ENCODE assay signal across 18 mouse cellular contexts in the genomic region with DNA sequence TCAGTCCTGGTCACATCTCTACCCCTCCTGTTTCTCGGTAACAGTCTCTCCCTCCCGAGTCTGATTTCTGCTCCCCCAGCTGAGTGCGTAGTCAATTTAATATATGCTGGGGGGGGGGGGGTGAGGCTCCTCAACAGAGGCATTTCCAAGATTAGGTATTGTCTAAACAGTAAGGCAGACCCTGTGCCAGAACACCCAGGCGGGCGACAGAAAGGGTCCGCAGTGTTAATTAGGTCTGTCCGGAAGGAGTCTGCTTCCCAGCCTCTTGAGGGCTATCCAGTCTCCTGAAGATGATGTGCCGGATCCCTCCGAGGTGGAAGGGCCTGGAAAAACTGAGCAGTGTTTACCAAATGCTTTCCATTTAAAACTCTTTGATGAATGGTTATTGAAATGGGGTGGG. TPM values are rescaled to one million over a fixed set of nuclear protein-coding genes. Genes with fewer than 3 reads are reported as not detected.
DNase-seq lines count a peak whose midpoint lies in the region; ATAC-seq and TF ChIP-seq lines count a peak whose summit lies in the region.
"Had no signal": no experiment of that assay in that cellular context is flagged by ENCODE, and none has a peak within 500 bp of the region (broad histone marks: within the 10 kb centered on the region; RNA-seq: fewer than 3 reads in every experiment).

No protein-coding gene starts in this region.

- no peaks in the 10 kb centered on the region for H3K36me3 ChIP-seq in embryonic facial prominence, embryonic 15.5 days
- H3K36me3 ChIP-seq in embryonic facial prominence, embryonic 10.5 days (replicated peaks), result no peaks in the 10 kb centered on the region
- no peaks in the 10 kb centered on the region for H3K36me3 ChIP-seq in lung, embryonic 14.5 days (ENCODE audit: insufficient read depth)
- H3K36me3 ChIP-seq in stomach, embryonic 16.5 days (ENCODE audit: control insufficient read depth, insufficient read depth, low read length), result no peaks in the 10 kb centered on the region
- no peaks in the 10 kb centered on the region for H3K36me3 ChIP-seq in stomach, postnatal 0 days (ENCODE audit: control insufficient read depth, insufficient read depth, low read length)
- H3K36me3 ChIP-seq: stomach, embryonic 15.5 days had no signal

- WGBS in embryonic facial prominence, embryonic 15.5 days, result 59% methylated on average over 9 of the region's 9 CpGs
- 76% methylated on average over 9 of the region's 9 CpGs for WGBS in embryonic facial prominence, embryonic 10.5 days
- 39% methylated on average over 9 of the region's 9 CpGs for WGBS in lung, embryonic 14.5 days
- 32% methylated on average over 9 of the region's 9 CpGs for WGBS in stomach, embryonic 16.5 days
- 54% methylated on average over 9 of the region's 9 CpGs for WGBS in stomach, postnatal 0 days

- no peak overlapping the region for H3K9ac ChIP-seq in embryonic facial prominence, embryonic 15.5 days
- H3K9ac ChIP-seq in lung, embryonic 14.5 days, result no peak overlapping the region
- H3K9ac ChIP-seq in stomach, embryonic 16.5 days (ENCODE audit: low read length), result no peak overlapping the region
- H3K9ac ChIP-seq in stomach, postnatal 0 days (ENCODE audit: low read length), result no peak overlapping the region
- H3K9ac ChIP-seq: stomach, embryonic 15.5 days had no signal

- H3K27me3 ChIP-seq in embryonic facial prominence, embryonic 15.5 days, result no peaks in the 10 kb centered on the region
- no peaks in the 10 kb centered on the region for H3K27me3 ChIP-seq in embryonic facial prominence, embryonic 10.5 days (replicated peaks; ENCODE audit: low read depth, poor library complexity, severe bottlenecking)
- no peaks in the 10 kb centered on the region for H3K27me3 ChIP-seq in lung, embryonic 14.5 days (ENCODE audit: insufficient read depth, low read length)
- H3K27me3 ChIP-seq in stomach, embryonic 16.5 days (ENCODE audit: control insufficient read depth, insufficient read depth, low read length), result no peaks in the 10 kb centered on the region
- H3K27me3 ChIP-seq in stomach, postnatal 0 days (ENCODE audit: control insufficient read depth, insufficient read depth, low read length), result no peaks in the 10 kb centered on the region
- H3K27me3 ChIP-seq: stomach, embryonic 15.5 days had no signal

- ATAC-seq in embryonic facial prominence, embryonic 15.5 days (ENCODE audit: insufficient number of reproducible peaks, low FRiP score, low TSS enrichment, low read depth), result 0 out of 2 replicates have a peak, but pooled peaks have one; percentile 63
- peak; percentile 68; the same call in 1 of the 2 replicates for ATAC-seq in lung, embryonic 14.5 days (ENCODE audit: insufficient read depth)
- ATAC-seq in stomach, embryonic 16.5 days (ENCODE audit: insufficient read depth, low FRiP score), result no peak
- ATAC-seq in stomach, postnatal 0 days (ENCODE audit: low FRiP score, low TSS enrichment), result no peak

- no peaks in the 10 kb centered on the region for H3K9me3 ChIP-seq in embryonic facial prominence, embryonic 15.5 days (replicated peaks)
- no peaks in the 10 kb centered on the region for H3K9me3 ChIP-seq in embryonic facial prominence, embryonic 10.5 days
- no peaks in the 10 kb centered on the region for H3K9me3 ChIP-seq in lung, embryonic 14.5 days (ENCODE audit: low read depth, low read length)
- no peaks in the 10 kb centered on the region for H3K9me3 ChIP-seq in stomach, embryonic 16.5 days (replicated peaks; ENCODE audit: control insufficient read depth, low read length)
- H3K9me3 ChIP-seq in stomach, postnatal 0 days (ENCODE audit: control insufficient read depth, low read length), result no peaks in the 10 kb centered on the region
- H3K9me3 ChIP-seq: stomach, embryonic 15.5 days had no signal

- DNase-seq in embryonic facial prominence, embryonic 10.5 days (ENCODE audit: low spot score), result no peak
- peak; percentile 44 for DNase-seq in lung, embryonic 14.5 days
- DNase-seq in lung, postnatal 4 days, result no peak
- no peak for DNase-seq in stomach, postnatal 0 days (ENCODE audit: low spot score)
- no peak for DNase-seq in spleen, postnatal 14 days (ENCODE audit: low spot score in 2 of 2)
- DNase-seq in ovary, postnatal 14 days (ENCODE audit: low spot score), result no peak
- DNase-seq: embryo, embryonic 11 days; heart, postnatal 14 days; kidney, adult 8-10 months; kidney, postnatal 36 days; lung, adult 2 months; spleen, adult 18-20 months had no signal

- TF ChIP-seq EP300 in stomach, postnatal 0 days (optimal IDR thresholded peaks at IDR 0.05), result no peak

- no peak overlapping the region for H3K4me3 ChIP-seq in embryonic facial prominence, embryonic 15.5 days (replicated peaks)
- H3K4me3 ChIP-seq in embryonic facial prominence, embryonic 10.5 days, result no peak overlapping the region
- H3K4me3 ChIP-seq in lung, embryonic 14.5 days (ENCODE audit: low read depth, low read length), result no peak overlapping the region
- H3K4me3 ChIP-seq in stomach, embryonic 16.5 days (replicated peaks; ENCODE audit: low read length), result no peak overlapping the region
- no peak overlapping the region for H3K4me3 ChIP-seq in stomach, postnatal 0 days (ENCODE audit: low read depth, low read length)
- H3K4me3 ChIP-seq: myocyte; stomach, embryonic 15.5 days had no signal

- no peak overlapping the region for H3K27ac ChIP-seq in embryonic facial prominence, embryonic 15.5 days (replicated peaks)
- H3K27ac ChIP-seq in embryonic facial prominence, embryonic 10.5 days (replicated peaks), result no peak overlapping the region
- H3K27ac ChIP-seq in lung, embryonic 14.5 days (ENCODE audit: low read depth), result no peak overlapping the region
- H3K27ac ChIP-seq in stomach, embryonic 16.5 days (ENCODE audit: low read length), result 0 out of 2 replicates have a peak overlapping the region, but pooled peaks have one; percentile 23
- H3K27ac ChIP-seq in stomach, postnatal 0 days (replicated peaks), result no peak overlapping the region
- H3K27ac ChIP-seq: stomach, embryonic 15.5 days had no signal

- H3K4me2 ChIP-seq in embryonic facial prominence, embryonic 15.5 days (replicated peaks), result no peak overlapping the region
- H3K4me2 ChIP-seq in lung, embryonic 14.5 days, result no peak overlapping the region
- 0 out of 2 replicates have a peak overlapping the region, but pooled peaks have one; percentile 9 for H3K4me2 ChIP-seq in stomach, embryonic 16.5 days (ENCODE audit: low read depth, low read length)
- H3K4me2 ChIP-seq in stomach, postnatal 0 days (replicated peaks; ENCODE audit: low read depth), result no peak overlapping the region
- H3K4me2 ChIP-seq: heart, embryonic 11.5 days; liver, embryonic 11.5 days; stomach, embryonic 15.5 days had no signal

- no peak for TF ChIP-seq CTCF in lung, embryonic 14.5 days (IDR thresholded peaks at IDR 0.05; ENCODE audit: low read depth)
- TF ChIP-seq CTCF in stomach, postnatal 0 days (IDR thresholded peaks at IDR 0.05; ENCODE audit: low read depth), result no peak

- H3K4me1 ChIP-seq in embryonic facial prominence, embryonic 15.5 days, result no peaks in the 10 kb centered on the region
- H3K4me1 ChIP-seq in embryonic facial prominence, embryonic 10.5 days, result peaks cover 3% of the 10 kb centered on the region; the same call in 1 of the 2 replicates
- H3K4me1 ChIP-seq in lung, embryonic 14.5 days (ENCODE audit: insufficient read depth), result 0 out of 2 replicates have a peak, but pooled peaks cover 2% of the 10 kb centered on the region
- H3K4me1 ChIP-seq in stomach, embryonic 16.5 days (ENCODE audit: control insufficient read depth, insufficient read depth, low read length), result peaks cover 8% of the 10 kb centered on the region; the same call in 1 of the 2 replicates
- H3K4me1 ChIP-seq in stomach, postnatal 0 days (replicated peaks; ENCODE audit: control insufficient read depth, insufficient read depth), result no peaks in the 10 kb centered on the region
- H3K4me1 ChIP-seq: stomach, embryonic 15.5 days had no signal

RNA-seq across cellular contexts. Expression of a gene that starts 35.4 kb away (rescaled TPM):
- 3.2 and 3.8 TPM in 2 replicates for polyA plus RNA-seq in embryonic facial prominence, embryonic 15.5 days (2015; fragmentation: Nextera tagmentation; extraction: Ambion mirVana)
- polyA plus RNA-seq in embryonic facial prominence, embryonic 10.5 days (2016; fragmentation: Nextera tagmentation; extraction: Ambion mirVana), result 2.6 and 3.8 TPM in 2 replicates
- 4.9 and 5.6 TPM in 2 replicates for polyA plus RNA-seq in lung, embryonic 14.5 days (2014; fragmentation: Nextera tagmentation; extraction: Ambion mirVana)
- 2.2 and 2.8 TPM in 2 replicates for polyA plus RNA-seq in stomach, embryonic 16.5 days (2015; fragmentation: Nextera tagmentation; extraction: Ambion mirVana)
- 1.2 and 1.5 TPM in 2 replicates for polyA plus RNA-seq in stomach, postnatal 0 days (2015; fragmentation: Nextera tagmentation; extraction: Ambion mirVana)

Comparison
In these comparisons a context has a peak if more than half of its experiments do, and no peak if none do; other contexts are left out.
1. ATAC-seq: peak in embryonic facial prominence, embryonic 15.5 days (single experiment) and lung, embryonic 14.5 days (single experiment); none in stomach, embryonic 16.5 days (single experiment) and stomach, postnatal 0 days (single experiment).